Mouse (Mus musculus) gastrocnemius, adult 2 months (tissue): ENCODE measurements around the gene Egflam. TPM values are rescaled to one million over a fixed set of nuclear protein-coding genes. Genes with fewer than 3 reads are reported as not detected.

ENCODE experiments used
- DNase-seq: peaks from one replicate; pipeline ENCODE4 v3.0.0; 2022
- H3K27ac ChIP-seq: fragments of 200-600 bp; 2 replicates; pipeline ENCODE4 v1.8.1; 2022; ENCODE audit warnings: mild to moderate bottlenecking
- H3K4me3 ChIP-seq: fragments of 200-600 bp; 2 replicates; pipeline ENCODE4 v1.8.1; 2022; ENCODE audit warnings: mild to moderate bottlenecking, moderate library complexity
- CTCF ChIP-seq: fragments of 200-600 bp; IDR thresholded peaks from 2 replicates; pipeline ENCODE4 v1.8.1; 2022; ENCODE audit warnings: antibody characterized with exemption, mild to moderate bottlenecking, moderate library complexity
- intact Hi-C: fragments of 180-260 bp; cut with DNase I; formaldehyde crosslinking; loops from one replicate; pipeline ENCODE4 v1.15.1; 2025
- long read RNA-seq, 2 experiments: library from polyadenylated mRNA; stranded (forward); transcript quantifications; one replicate each; pipeline ENCODE4 v2.0.0; 2021
- total RNA-seq, 2 experiments: library from RNA; stranded (reverse); gene quantifications; 2 replicates each; pipeline ENCODE4 v1.2.3; 2021

The Egflam gene
- 10 to 100 TPM; 14.5 to 19.9 TPM for total RNA-seq
- long read RNA-seq, experiment 1, full-length matches to known transcripts, result 5 of 18 reads
- long read RNA-seq, experiment 1, partial matches to known transcripts, result 10 of 18 reads
- long read RNA-seq, experiment 1, other reads (novel, unspliced or antisense), result 3 of 18 reads
- long read RNA-seq, experiment 2, full-length matches to known transcripts, result 3 of 19 reads
- long read RNA-seq, experiment 2, partial matches to known transcripts, result 15 of 19 reads
- long read RNA-seq, experiment 2, other reads (novel, unspliced or antisense), result 1 of 19 reads

DNA sequence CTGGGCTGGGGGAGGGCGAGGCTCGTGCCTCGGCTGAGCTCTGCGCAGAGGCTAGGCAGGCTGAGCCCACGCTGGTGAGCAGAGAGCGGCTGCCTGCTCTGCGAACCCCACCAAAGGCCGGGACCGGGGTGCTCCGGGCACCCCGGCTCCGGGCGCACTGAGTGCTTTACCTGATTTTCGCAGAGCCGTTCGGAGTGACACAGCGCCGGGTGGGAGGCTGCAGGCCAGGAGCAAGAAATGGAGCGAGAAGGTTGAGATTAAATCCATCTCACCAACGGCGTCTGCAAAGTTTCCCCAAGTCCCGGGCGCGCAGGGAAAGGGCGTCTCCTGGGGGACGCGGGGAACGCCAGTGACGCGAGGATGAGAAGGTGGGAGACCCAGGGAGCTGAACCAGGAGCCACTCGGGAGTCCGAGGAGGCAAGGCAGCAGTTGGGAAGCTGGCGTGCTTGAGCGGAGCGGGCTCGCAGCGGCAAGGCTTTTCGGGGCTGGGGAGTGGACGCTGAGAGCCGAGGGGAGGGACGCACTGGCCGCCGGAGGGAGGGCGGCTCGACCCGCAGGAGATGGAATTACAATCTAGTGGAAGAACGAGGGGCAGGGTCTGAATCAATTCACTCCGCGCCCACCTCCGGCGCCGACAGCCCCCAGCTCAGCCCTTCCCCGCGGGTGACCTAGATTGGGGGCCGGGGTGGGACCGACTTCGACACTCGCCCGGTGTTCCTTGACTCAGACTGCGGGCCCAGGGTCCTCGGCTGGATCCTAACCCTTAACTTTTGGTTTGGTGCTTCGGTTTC lies at the start of gene Egflam:
Gene Egflam, minus strand, starts transcription at position 578 of the 791 bp plus-strand sequence.
- intact Hi-C loops, result no loop called here
- TF ChIP-seq CTCF, result no peak
- DNase-seq, result peak; percentile 32
- Histone ChIP-seq H3K4me3 (peak within 1 kb of the TSS; percentile 77), H3K27ac (peak within 1 kb of the TSS; percentile 79)

DNA sequence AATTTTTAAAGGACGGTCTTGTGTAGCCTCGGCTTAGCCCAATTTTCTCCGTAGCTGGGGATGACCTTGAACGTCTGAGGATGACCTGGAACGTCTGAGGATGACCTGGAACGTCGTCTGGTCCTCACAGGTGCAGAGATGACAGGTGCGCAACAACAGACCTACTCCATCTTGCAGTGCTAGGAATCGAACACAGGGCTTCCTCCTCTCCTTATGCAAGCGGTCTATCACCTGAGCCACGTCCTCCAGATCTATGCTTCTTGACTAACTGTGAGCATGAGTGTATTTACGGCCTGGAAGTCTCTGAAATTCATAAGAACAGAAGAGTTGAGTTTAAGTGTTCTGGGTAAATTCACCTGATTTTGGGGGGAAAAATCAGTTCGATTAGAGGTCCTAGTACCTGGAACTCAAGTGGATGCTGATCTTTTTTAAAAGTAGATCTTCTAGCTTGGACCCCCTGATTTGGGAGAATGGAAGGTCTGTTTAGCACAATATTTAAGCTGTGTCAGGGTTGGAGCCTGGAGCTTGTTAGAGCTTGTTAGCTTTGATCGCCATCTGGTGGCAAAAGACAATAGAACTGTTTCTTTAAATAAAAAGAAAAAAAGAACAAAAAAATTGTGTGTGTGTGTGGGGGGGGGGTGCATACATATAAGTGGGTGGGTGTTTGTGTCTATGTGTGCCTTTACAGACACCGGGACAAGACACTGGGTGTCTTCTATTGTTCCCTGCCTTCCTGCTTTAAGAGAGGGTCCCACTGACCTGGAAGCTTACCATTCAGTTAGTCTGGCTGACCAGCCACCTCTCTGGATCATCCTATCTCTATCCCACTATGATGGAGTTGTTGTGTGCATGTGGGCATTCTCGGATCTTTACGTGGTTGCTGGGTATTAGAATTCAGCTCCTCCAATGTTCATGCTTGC lies 45.5 kb upstream of the Egflam start:
- intact Hi-C loops, result loop anchor here (10.0 kb wide), 1 partner anchor 539 kb away; no protein-coding TSS in a partner anchor
- no peak overlapping the region for H3K4me3 ChIP-seq
- H3K27ac ChIP-seq, result peak overlapping the region; percentile 20
- no peak for DNase-seq
- TF ChIP-seq CTCF, result peak; percentile 54

DNA sequence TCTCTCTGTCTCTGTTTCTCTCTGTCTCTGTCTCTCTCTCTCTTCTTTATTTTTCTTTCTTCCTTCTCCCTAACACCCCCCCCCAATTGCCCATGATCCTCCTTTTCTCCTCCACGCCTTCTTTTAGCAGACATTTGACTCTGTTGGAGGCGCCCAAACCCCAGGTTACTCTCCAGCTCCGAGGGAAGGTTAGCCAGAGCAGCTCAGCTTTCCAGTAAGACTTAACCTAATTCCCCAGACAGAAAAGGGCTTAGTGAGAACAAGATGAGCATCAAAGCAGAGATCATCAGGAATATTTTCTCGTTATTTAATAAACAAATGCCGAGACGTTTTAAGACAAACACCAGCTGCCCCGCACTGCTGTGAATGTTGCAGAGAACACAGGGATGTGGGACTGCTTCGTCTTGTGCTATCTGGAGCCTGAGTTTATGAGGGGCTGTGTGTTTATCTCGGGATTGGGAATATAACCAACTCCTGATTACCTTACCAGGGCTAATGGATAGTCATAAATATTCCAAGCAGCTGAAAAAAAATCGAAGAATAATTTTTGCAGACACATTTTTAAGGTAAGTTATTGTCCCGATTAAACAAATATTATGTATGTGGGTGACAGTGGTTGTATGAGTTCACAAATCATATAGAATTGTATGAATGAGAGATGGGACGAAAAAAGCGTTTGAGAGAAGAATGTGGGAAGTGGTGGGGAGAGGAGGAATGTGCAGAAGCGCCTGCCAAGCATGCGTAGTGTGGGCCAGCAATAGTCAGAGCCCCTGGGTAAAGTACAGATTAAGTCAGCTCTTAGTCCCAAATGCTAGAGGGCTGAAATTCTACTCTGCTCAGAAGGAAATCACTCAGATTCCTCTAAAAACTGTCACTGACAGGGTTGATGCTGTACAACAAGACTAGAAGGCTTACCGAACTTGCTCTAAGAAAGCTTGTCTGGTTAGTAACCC lies 44.2 kb upstream of the Egflam start:
- Histone ChIP-seq H3K27ac (peak overlapping the region; percentile 20; the same call in 1 of the 2 replicates), H3K4me3 (peak overlapping the region; percentile 11; the same call in 1 of the 2 replicates)
- intact Hi-C loops, result loop anchor here (10.0 kb wide), 1 partner anchor 538 kb away; no protein-coding TSS in a partner anchor
- DNase-seq, result peak; percentile 38
- no peak for TF ChIP-seq CTCF

DNA sequence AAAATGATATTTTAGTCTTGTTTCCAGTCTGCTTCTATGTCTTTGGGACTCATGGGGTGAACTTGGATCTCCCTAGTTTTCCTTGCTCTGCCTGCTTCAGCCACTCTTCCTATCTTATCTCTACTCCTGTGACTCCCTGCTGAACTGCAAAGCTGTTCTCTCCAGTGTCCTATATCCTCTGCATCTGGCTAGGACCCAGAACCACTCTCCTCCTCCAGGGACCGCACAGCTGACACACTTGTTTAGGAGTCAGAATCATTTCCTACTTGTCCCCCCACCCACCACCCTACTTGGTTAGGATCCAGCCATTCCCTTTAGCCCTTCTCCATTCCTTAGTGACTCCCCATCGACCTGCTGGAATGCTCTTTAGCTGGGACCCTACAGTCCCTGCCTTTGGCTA lies 26.1 kb upstream of the Egflam start:
- no peak for TF ChIP-seq CTCF
- intact Hi-C loops, result no loop called here
- no peak overlapping the region for H3K4me3 ChIP-seq
- no peak for DNase-seq
- no peak overlapping the region for H3K27ac ChIP-seq

DNA sequence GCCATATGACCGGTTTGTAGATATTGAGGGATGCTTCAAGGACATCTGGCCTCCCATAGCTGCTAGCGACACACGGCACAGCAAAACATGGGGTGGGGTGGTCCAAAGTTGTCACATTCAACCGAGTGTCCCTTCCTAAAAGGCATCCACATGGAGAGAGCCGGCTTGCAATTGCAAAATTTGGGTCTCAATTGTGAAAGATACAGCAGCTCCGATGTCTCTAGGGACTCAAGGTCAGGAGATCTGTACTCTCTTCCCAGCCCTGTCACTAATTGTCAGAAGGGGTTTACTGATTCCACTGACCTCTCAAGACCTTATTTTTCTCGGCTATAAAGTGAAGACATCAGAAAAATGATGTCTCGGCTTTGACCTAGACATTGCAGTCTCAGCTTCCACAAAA lies 6.3 kb upstream of the Egflam start:
- Histone ChIP-seq H3K4me3 (no peak overlapping the region), H3K27ac (no peak overlapping the region)
- intact Hi-C loops, result no loop called here
- DNase-seq, result no peak
- TF ChIP-seq CTCF, result no peak

DNA sequence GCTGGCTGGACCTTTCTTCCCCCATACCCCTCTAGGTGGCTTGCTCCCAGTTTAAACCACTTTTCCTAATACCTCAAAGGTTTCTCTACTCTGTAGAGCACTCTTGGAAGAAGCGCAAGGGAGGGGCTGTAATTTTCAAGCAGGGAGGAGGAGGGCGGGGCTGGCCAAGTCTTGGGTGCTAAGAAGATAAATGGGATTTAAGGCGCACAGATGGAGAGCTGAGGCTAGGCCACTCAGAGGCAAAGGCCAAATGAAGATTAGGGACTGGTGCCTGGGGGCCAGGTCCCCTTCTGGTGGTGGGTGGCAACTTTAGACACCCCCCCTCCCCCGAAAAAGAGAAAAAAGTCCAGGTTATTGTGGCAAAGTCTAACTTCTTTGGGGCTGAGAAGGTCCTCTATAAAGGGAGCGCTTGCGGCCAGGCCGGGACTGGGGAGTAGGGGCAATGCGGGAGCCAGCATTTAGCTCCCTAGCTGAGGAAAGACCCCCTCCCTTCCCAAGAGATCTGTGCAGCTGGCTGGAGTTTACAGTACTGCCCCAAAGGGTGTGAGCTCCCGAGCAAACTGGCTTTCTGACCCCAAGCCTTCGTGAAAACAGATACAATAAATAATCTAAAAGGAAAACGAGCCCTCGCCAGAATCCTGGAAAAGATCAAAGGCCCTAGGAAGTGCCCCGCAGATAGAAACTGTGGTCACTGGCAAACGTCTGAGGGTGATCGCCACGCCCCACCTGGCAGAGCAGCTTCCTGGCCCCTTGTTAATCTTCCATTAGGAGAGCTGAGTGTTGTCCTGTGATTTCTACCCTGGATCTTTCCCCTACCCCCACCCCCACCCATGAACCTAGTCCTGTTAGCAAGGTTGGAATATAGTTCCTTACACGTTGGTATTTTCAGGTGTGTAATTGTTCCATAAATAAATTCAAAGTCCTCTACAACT lies 680 bp upstream of the Egflam start:
- H3K27ac ChIP-seq, result peak overlapping the region; percentile 79
- TF ChIP-seq CTCF, result no peak
- intact Hi-C loops, result no loop called here
- H3K4me3 ChIP-seq, result peak overlapping the region; percentile 77
- no peak for DNase-seq

DNA sequence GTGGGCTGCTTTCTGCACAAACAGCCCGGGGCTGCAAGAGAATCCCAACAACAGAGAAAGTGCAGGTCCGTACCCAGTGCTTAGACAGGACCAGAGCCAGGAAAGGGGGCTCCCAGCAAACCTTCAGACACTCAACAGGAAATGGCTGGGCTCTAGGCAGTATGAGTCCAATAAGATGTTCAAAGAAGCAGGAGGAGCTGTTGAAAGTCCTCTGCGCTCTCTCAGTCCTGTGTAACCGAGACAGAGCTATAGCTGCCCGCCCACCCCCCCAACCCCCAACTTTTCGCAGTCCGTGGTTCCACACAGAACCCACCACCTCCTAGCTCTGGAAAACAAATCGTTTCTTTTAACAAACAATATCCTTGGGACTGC lies 763 bp downstream of the Egflam start:
- peak overlapping the region; percentile 79 for H3K27ac ChIP-seq
- H3K4me3 ChIP-seq, result peak overlapping the region; percentile 77
- intact Hi-C loops, result no loop called here

DNA sequence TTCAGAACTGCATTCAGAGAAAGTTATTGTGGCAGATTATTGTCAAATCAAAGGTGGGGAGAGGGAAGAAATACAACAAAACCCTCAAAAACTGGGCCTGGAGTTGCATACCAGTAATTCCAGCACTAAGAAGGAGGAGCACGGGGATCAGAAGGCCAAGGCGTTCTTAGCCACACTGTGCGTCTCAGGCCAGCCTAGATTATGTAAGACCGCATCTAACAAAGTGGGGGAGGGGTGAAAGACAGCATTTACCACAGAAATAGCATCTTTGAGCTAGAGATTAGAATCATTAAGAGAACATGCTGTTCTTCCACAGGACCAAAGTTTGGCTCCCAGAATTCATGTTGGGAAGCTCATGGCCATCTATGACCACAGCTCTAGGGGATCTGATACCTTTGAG lies 14.8 kb downstream of the Egflam start:
- Histone ChIP-seq H3K27ac (no peak overlapping the region), H3K4me3 (no peak overlapping the region)
- DNase-seq, result no peak
- TF ChIP-seq CTCF, result no peak
- intact Hi-C loops, result no loop called here

More for the DNA sequence above, 763 bp downstream of the Egflam start:
- no peak for DNase-seq
- no peak for TF ChIP-seq CTCF

DNA sequence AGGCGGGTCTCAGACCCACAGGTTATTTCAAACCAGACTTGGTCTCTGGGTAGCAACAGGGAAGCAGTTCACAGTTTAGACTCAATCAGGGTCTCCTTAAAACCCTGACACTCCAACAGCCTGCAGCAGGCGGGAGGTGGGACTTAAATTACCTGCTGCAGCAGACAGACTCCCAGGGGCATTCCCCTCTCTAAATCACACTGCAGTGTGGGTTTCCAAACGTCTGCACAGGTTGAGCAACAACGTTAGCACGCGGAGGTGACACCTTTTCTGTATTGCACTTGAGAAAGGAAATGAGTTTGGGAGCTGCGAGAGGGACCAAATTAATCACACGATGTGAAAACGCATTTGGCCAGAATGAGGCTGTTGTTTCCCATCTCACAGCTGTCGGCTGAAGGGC lies 15.7 kb downstream of the Egflam start:
- H3K4me3 ChIP-seq, result no peak overlapping the region
- no peak for TF ChIP-seq CTCF
- H3K27ac ChIP-seq, result no peak overlapping the region
- DNase-seq, result no peak
- intact Hi-C loops, result no loop called here

DNA sequence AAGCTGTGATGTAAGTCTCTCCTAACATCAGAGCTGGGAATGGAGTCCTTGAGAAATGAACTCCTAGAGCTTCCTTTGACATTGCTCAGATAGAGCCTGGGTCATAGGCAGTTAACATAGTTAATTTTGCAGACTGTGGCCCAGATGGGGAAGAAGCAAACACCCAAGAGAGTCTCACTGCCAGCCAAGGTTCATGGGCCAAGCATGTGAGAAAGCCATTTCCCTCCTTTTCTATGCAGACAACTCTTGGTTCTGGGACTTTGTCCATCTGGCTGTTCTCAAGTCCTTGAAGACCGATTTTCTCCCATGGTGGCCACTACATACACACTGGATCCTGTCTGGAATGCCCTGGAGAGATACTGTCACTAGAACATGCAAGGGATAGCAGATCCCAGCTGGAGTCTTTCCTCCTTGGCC lies 45.6 kb downstream of the Egflam start:
- intact Hi-C loops, result no loop called here
- no peak for TF ChIP-seq CTCF
- peak; percentile 19 for DNase-seq
- Histone ChIP-seq H3K27ac (no peak overlapping the region), H3K4me3 (no peak overlapping the region)
